Mouse (Mus musculus) hindbrain, embryonic 11.5 days (tissue): ENCODE measurements at regions not wholly inside any gene's neighbourhood (a gene's known extent, or its start where the extent isn't known, plus 50 kb on each side); places are given as distances from the start of the nearest gene placed in this dataset.

Source experiments
- ATAC-seq: fragments of 200-750 bp; cut with Nextera tagmentation; 2 replicates; pipeline ENCODE4 v1.8.0; 2017; ENCODE audit warnings: mild to moderate bottlenecking, moderate TSS enrichment, moderate library complexity; ENCODE audit not compliant: low FRiP score
- DNase-seq: peaks from one replicate; pipeline ENCODE4 v3.0.0-alpha.2; 2015; ENCODE audit warnings: low spot score
- H3K27ac ChIP-seq: fragments of 300-500 bp; sonication (generic); 2 replicates; pipeline ENCODE4 v1.5.1; 2014; ENCODE audit warnings: mild to moderate bottlenecking, low read depth, low read length
- H3K27me3 ChIP-seq: fragments of 300-500 bp; sonication (generic); 2 replicates; pipeline ENCODE4 v1.6.1; 2014; ENCODE audit warnings: mild to moderate bottlenecking, low read length, moderate library complexity, mixed read lengths; ENCODE audit not compliant: control insufficient read depth, insufficient read depth
- H3K36me3 ChIP-seq: fragments of 300-500 bp; sonication (generic); 2 replicates; pipeline ENCODE4 v1.6.1; 2014; ENCODE audit warnings: mild to moderate bottlenecking, low read length, moderate library complexity, mixed read lengths; ENCODE audit not compliant: control insufficient read depth, insufficient read depth
- H3K4me1 ChIP-seq: fragments of 300-500 bp; sonication (generic); replicated peaks from 2 replicates; pipeline ENCODE4 v1.6.1; 2014; ENCODE audit warnings: low read length, mixed read lengths; ENCODE audit not compliant: control insufficient read depth, insufficient read depth
- H3K4me2 ChIP-seq: fragments of 300-500 bp; sonication (generic); replicated peaks from 2 replicates; pipeline ENCODE4 v1.6.1; 2014; ENCODE audit warnings: mild to moderate bottlenecking, low read depth, low read length
- H3K4me3 ChIP-seq: fragments of 300-500 bp; sonication (generic); 2 replicates; pipeline ENCODE4 v1.5.1; 2014; ENCODE audit warnings: low read depth, low read length
- H3K9ac ChIP-seq: fragments of 300-500 bp; sonication (generic); 2 replicates; pipeline ENCODE4 v1.6.1; 2014; ENCODE audit warnings: low read depth, low read length
- H3K9me3 ChIP-seq: fragments of 300-500 bp; sonication (generic); 2 replicates; pipeline ENCODE4 v1.6.1; 2016; ENCODE audit warnings: low read length; ENCODE audit not compliant: control insufficient read depth
- WGBS: fragments of 180-500 bp; shearing (Covaris S2); extraction: QIAGEN DNeasy Blood & Tissue Kit; methylation state at CpG from one replicate; pipeline ENCODE4 v1.1.7; 2014; 5-methylcytosine and 5-hydroxymethylcytosine counted together

DNA sequence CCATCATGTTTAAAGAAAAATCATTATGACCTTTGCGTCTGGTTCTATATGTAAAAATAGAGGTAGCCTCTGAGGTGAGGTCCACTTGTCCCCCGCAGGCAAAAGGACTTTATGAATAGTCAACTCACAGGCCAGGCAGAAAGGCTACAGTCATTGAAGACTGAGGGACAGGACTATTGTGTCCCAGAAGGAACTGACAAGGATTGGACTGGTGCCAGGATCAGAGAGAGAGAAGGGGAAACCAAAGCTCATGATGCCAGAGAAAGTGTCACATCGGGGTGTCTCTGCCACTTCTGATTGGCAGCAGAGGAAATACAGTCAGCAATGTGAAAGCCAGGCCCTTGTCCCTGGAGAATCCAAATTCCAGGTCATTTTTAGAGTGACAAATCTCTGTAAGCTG lies 50.3 kb upstream of the Fer start:
- Histone ChIP-seq H3K4me2 (no peak overlapping the region), H3K4me1 (no peaks in the 10 kb centered on the region), H3K9me3 (no peaks in the 10 kb centered on the region), H3K36me3 (no peaks in the 10 kb centered on the region), H3K4me3 (no peak overlapping the region), H3K27me3 (no peaks in the 10 kb centered on the region), H3K27ac (no peak overlapping the region), H3K9ac (no peak overlapping the region)
- 72% methylated on average over 3 of the region's 3 CpGs for WGBS
- no peak for DNase-seq
- ATAC-seq = no peak
